Mouse (Mus musculus) lung, adult 2 months (tissue): ENCODE measurements at regions not wholly inside any gene's neighbourhood (a gene's known extent, or its start where the extent isn't known, plus 50 kb on each side); places are given as distances from the start of the nearest gene placed in this dataset.

ENCODE experiments used
- CTCF ChIP-seq: fragments of 200-500 bp; IDR thresholded peaks from 2 replicates; pipeline ENCODE4 v1.5.1; 2011; ENCODE audit warnings: mild to moderate bottlenecking, low read length, control low read depth; ENCODE audit not compliant: insufficient read depth
- POLR2A ChIP-seq: fragments of 200-500 bp; IDR thresholded peaks from 2 replicates; pipeline ENCODE4 v1.6.1; 2011; ENCODE audit warnings: low read depth, mild to moderate bottlenecking, control low read depth, low read length, borderline replicate concordance; ENCODE audit errors: extremely low read depth

DNA sequence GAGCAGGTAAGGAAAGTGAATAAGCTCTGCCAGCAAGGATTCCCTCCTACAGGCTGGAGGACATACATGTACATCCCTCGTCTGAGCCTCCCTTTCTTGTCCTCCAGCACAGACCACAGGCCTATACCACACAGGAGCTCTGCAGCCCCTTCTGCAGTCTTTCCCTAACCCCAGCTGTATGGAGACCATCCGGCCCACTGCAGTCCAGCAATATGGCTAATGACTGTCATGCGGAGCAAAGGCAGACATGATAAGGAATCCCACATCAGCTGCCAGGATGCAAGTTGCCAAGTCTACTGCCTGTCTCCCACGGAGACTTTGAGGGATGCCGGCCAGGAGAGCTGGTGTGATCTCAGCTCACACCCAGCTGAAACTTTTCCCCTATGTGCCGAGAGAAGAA is 50.5 kb upstream of the Man2a1 start:
- TF ChIP-seq CTCF (no peak), POLR2A (no peak)
